Mouse (Mus musculus) heart, embryonic 12.5 days (tissue): ENCODE data around the gene Sgpl1. TPM values are rescaled to one million over a fixed set of nuclear protein-coding genes. Genes with fewer than 3 reads are reported as not detected.
"Not testable (repeated sequence)": the region's sequence is repeated elsewhere in the genome, so short reads cannot be mapped to it uniquely, and the experiment has no call there.

ENCODE experiments used
- ATAC-seq: fragments of 200-750 bp; cut with Nextera tagmentation; 2 replicates; pipeline ENCODE4 v1.8.0; 2017; ENCODE audit warnings: moderate TSS enrichment, moderate library complexity; ENCODE audit not compliant: insufficient number of reproducible peaks, low FRiP score
- H3K27ac ChIP-seq: fragments of 300-500 bp; sonication (generic); 2 replicates; pipeline ENCODE4 v1.5.1; 2016; ENCODE audit warnings: mild to moderate bottlenecking, moderate library complexity; ENCODE audit not compliant: poor library complexity, severe bottlenecking
- H3K27me3 ChIP-seq: fragments of 300-500 bp; sonication (generic); replicated peaks from 2 replicates; pipeline ENCODE4 v1.6.1; 2016; ENCODE audit warnings: mild to moderate bottlenecking, moderate library complexity
- H3K36me3 ChIP-seq: fragments of 300-500 bp; sonication (generic); 2 replicates; pipeline ENCODE4 v1.6.1; 2016; ENCODE audit warnings: mild to moderate bottlenecking, moderate library complexity
- H3K4me1 ChIP-seq: fragments of 300-500 bp; sonication (generic); replicated peaks from 2 replicates; pipeline ENCODE4 v1.6.1; 2016; ENCODE audit warnings: mild to moderate bottlenecking
- H3K4me2 ChIP-seq: fragments of 300-500 bp; sonication (generic); 2 replicates; pipeline ENCODE4 v1.6.1; 2016; ENCODE audit warnings: mild to moderate bottlenecking, moderate library complexity
- H3K4me3 ChIP-seq: fragments of 300-500 bp; sonication (generic); 2 replicates; pipeline ENCODE4 v1.5.1; 2016; ENCODE audit warnings: mild to moderate bottlenecking
- H3K9ac ChIP-seq: fragments of 300-500 bp; sonication (generic); 2 replicates; pipeline ENCODE4 v1.6.1; 2016; ENCODE audit warnings: mild to moderate bottlenecking, moderate library complexity
- H3K9me3 ChIP-seq: fragments of 300-500 bp; sonication (generic); replicated peaks from 2 replicates; pipeline ENCODE4 v1.6.1; 2016; ENCODE audit warnings: mild to moderate bottlenecking, moderate library complexity
- WGBS: fragments of 180-500 bp; shearing (Covaris S2); methylation state at CpG from one replicate; pipeline ENCODE4 v1.1.7; 2016; 5-methylcytosine and 5-hydroxymethylcytosine counted together
- polyA plus RNA-seq: library from polyadenylated mRNA; unstranded; fragments of >200 nt; fragmentation: Nextera tagmentation; extraction: Ambion mirVana; gene quantifications from 2 replicates; pipeline ENCODE4 v1.2.1, GENCODE M21; 2016

Gene Sgpl1
- polyA plus RNA-seq, 1 experiment from 2014 or later, result 37.0 TPM

GRCm38 (mm10) chr10:61128701-61129365 lies 18.7 kb downstream of the Sgpl1 start:
- no peaks in the 10 kb centered on the region for H3K4me1 ChIP-seq
- no peak for ATAC-seq
- no peak overlapping the region for H3K4me2 ChIP-seq
- H3K4me3 ChIP-seq, result no peak overlapping the region
- no peak overlapping the region for H3K9ac ChIP-seq
- no peak overlapping the region for H3K27ac ChIP-seq
- H3K36me3 ChIP-seq, result peaks cover 11% of the 10 kb centered on the region
- no peaks in the 10 kb centered on the region for H3K27me3 ChIP-seq
- WGBS, result 90% methylated on average over 1 of the region's 1 CpGs
- no peaks in the 10 kb centered on the region for H3K9me3 ChIP-seq

- H3K9me3 ChIP-seq, result no peaks in the 10 kb centered on the region
- no peaks in the 10 kb centered on the region for H3K27me3 ChIP-seq
- 74% methylated on average over 2 of the region's 2 CpGs for WGBS
- H3K4me3 ChIP-seq, result no peak overlapping the region
- H3K9ac ChIP-seq, result no peak overlapping the region
- no peaks in the 10 kb centered on the region for H3K4me1 ChIP-seq
- no peak overlapping the region for H3K27ac ChIP-seq
- H3K4me2 ChIP-seq, result no peak overlapping the region
- peaks cover 22% of the 10 kb centered on the region for H3K36me3 ChIP-seq
- no peak for ATAC-seq
Measured at GRCm38 (mm10) chr10:61124462-61124861, 23.0 kb downstream of the Sgpl1 start.

GRCm38 (mm10) chr10:61123276-61123913 lies 24.1 kb downstream of the Sgpl1 start:
- H3K36me3 ChIP-seq, result peaks cover 27% of the 10 kb centered on the region
- H3K4me2 ChIP-seq, result no peak overlapping the region
- no peak for ATAC-seq
- H3K27ac ChIP-seq, result no peak overlapping the region
- no peaks in the 10 kb centered on the region for H3K9me3 ChIP-seq
- H3K4me3 ChIP-seq, result no peak overlapping the region
- no peaks in the 10 kb centered on the region for H3K4me1 ChIP-seq
- H3K9ac ChIP-seq, result no peak overlapping the region
- H3K27me3 ChIP-seq, result no peaks in the 10 kb centered on the region
- WGBS, result 74% methylated on average over 3 of the region's 3 CpGs

- not testable (repeated sequence) for ATAC-seq, H3K4me2 ChIP-seq, H3K4me1 ChIP-seq, H3K4me3 ChIP-seq, H3K27ac ChIP-seq, H3K9me3 ChIP-seq, H3K9ac ChIP-seq, H3K27me3 ChIP-seq
- WGBS, result 84% methylated on average over 4 of the region's 4 CpGs
- H3K36me3 ChIP-seq, result peaks cover 27% of the 10 kb centered on the region
Measured at GRCm38 (mm10) chr10:61121732-61122131, 25.8 kb downstream of the Sgpl1 start.

- no peaks in the 10 kb centered on the region for H3K27me3 ChIP-seq
- ATAC-seq, result no peak
- H3K27ac ChIP-seq, result no peak overlapping the region
- no peak overlapping the region for H3K4me3 ChIP-seq
- no peaks in the 10 kb centered on the region for H3K9me3 ChIP-seq
- WGBS, result 85% methylated on average over 2 of the region's 2 CpGs
- H3K9ac ChIP-seq, result no peak overlapping the region
- H3K4me2 ChIP-seq, result no peak overlapping the region
- H3K36me3 ChIP-seq, result peaks cover 50% of the 10 kb centered on the region
- H3K4me1 ChIP-seq, result no peaks in the 10 kb centered on the region
Measured at GRCm38 (mm10) chr10:61114246-61114720, 33.2 kb downstream of the Sgpl1 start.

GRCm38 (mm10) chr10:61103564-61104114 lies 43.9 kb downstream of the Sgpl1 start:
- H3K27ac ChIP-seq, result no peak overlapping the region

GRCm38 (mm10) chr10:61091866-61092265 lies 55.6 kb downstream of the Sgpl1 start:
- H3K4me1 ChIP-seq, result peaks cover 29% of the 10 kb centered on the region
- H3K4me2 ChIP-seq, result no peak overlapping the region
- H3K9ac ChIP-seq, result no peak overlapping the region
- H3K27me3 ChIP-seq, result no peaks in the 10 kb centered on the region
- H3K9me3 ChIP-seq, result no peaks in the 10 kb centered on the region
- ATAC-seq, result no peak
- H3K36me3 ChIP-seq, result peaks cover 18% of the 10 kb centered on the region
- 39% methylated on average over 6 of the region's 6 CpGs for WGBS
- H3K4me3 ChIP-seq, result no peak overlapping the region
- no peak overlapping the region for H3K27ac ChIP-seq

More at GRCm38 (mm10) chr10:61103564-61104114, 43.9 kb downstream of the Sgpl1 start:
- Histone ChIP-seq H3K4me2 (no peak overlapping the region), H3K9me3 (no peaks in the 10 kb centered on the region), H3K9ac (no peak overlapping the region), H3K4me1 (no peaks in the 10 kb centered on the region), H3K4me3 (no peak overlapping the region), H3K27me3 (no peaks in the 10 kb centered on the region), H3K36me3 (peaks cover 86% of the 10 kb centered on the region)
- 82% methylated on average over 3 of the region's 3 CpGs for WGBS
- ATAC-seq, result no peak

- Histone ChIP-seq H3K27me3 (no peaks in the 10 kb centered on the region), H3K27ac (peak within 1 kb of the TSS; percentile 69), H3K4me3 (peak within 1 kb of the TSS; percentile 54), H3K36me3 (peaks cover 9% of the 10 kb centered on the region), H3K4me1 (peaks cover 29% of the 10 kb centered on the region), H3K4me2 (peak within 1 kb of the TSS; percentile 92), H3K9ac (peak within 1 kb of the TSS; percentile 84), H3K9me3 (no peaks in the 10 kb centered on the region)
- 9% methylated on average over 31 of the region's 33 CpGs for WGBS
- ATAC-seq, result peak; percentile 55
Measured at GRCm38 (mm10) chr10:61089170-61090142, 58.0 kb downstream of the Sgpl1 start, which contains the start of gene Pcbd1. Pcbd1 (plus strand) TSS chr10:61089331.

- H3K4me3 ChIP-seq, result no peak overlapping the region
- H3K9ac ChIP-seq, result no peak overlapping the region
- no peak overlapping the region for H3K4me2 ChIP-seq
- 68% methylated on average over 3 of the region's 3 CpGs for WGBS
- 0 out of 2 replicates have a peak overlapping the region, but pooled peaks have one; percentile 69 for H3K27ac ChIP-seq
- no peak for ATAC-seq
- peaks cover 29% of the 10 kb centered on the region for H3K4me1 ChIP-seq
- H3K27me3 ChIP-seq, result no peaks in the 10 kb centered on the region
- no peaks in the 10 kb centered on the region; the same call in 1 of the 2 replicates for H3K36me3 ChIP-seq
- H3K9me3 ChIP-seq, result no peaks in the 10 kb centered on the region
Measured at GRCm38 (mm10) chr10:61088468-61088867, 59.0 kb downstream of the Sgpl1 start.

GRCm38 (mm10) chr10:61086502-61086901 lies 61.0 kb downstream of the Sgpl1 start:
- no peak for ATAC-seq
- H3K4me1 ChIP-seq, result peaks cover 21% of the 10 kb centered on the region

More at GRCm38 (mm10) chr10:61086502-61086901, 61.0 kb downstream of the Sgpl1 start:
- H3K27me3 ChIP-seq, result no peaks in the 10 kb centered on the region
- H3K36me3 ChIP-seq, result no peaks in the 10 kb centered on the region
- WGBS, result 43% methylated on average over 3 of the region's 3 CpGs
- no peak overlapping the region for H3K4me3 ChIP-seq
- no peak overlapping the region for H3K9ac ChIP-seq
- no peak overlapping the region for H3K27ac ChIP-seq
- H3K9me3 ChIP-seq, result no peaks in the 10 kb centered on the region
- H3K4me2 ChIP-seq, result no peak overlapping the region
